Mouse (Mus musculus) spleen, postnatal 10 days (tissue): ENCODE results near the gene Vmn1r218.
"Not testable (repeated sequence)": the region's sequence is repeated elsewhere in the genome, so short reads cannot be mapped to it uniquely, and the experiment has no call there.

Source experiments
- DNase-seq, 2 experiments: peaks; one replicate each; pipeline ENCODE4 v3.0.0; 2021 to 2022; ENCODE audit warnings: low spot score in 2 of 2

Gene Vmn1r218

DNA sequence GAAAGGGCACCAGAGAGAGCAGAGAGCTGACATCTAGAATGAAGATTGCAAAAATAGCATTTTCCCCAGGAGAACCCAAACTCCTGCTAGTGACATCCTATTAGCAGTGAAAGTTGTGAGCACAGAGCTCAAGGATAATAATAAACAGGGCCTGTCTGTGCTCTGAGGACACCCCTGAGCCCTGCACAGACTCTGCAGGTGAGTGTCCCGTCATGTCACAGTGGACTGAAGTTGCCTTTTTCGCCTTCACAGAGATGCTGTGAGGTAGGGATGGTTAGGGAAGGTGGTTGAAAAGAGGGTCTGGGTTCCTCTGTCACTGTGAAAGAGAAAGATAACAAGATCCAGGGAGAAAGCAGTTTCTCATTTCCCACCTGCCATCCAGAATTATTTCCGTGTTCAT is at the start of gene Vmn1r218:
TSS of gene Vmn1r218 (plus strand) at position 57 of the 400 bp plus-strand sequence.
- DNase-seq: no peak

DNA sequence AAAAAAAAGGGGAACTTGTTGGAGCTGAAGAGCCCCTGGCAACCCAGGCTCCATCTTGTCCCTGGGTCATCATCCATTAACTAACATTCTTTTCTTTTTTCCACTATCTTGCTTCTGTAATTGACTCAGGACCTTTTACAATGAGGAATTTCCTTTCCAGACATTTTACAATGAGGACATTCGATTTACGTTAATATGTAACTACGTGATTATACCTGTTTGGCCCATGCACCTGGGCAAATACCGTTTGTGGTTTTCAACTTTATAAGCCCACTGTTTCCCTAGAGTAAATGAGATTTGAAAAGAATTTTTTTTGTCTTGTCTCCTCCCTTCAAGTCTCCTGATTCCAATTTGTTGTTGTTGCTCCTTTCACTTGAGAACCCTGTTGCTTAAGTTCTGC is 38.6 kb upstream of the Vmn1r218 start:
- no peak for DNase-seq

DNA sequence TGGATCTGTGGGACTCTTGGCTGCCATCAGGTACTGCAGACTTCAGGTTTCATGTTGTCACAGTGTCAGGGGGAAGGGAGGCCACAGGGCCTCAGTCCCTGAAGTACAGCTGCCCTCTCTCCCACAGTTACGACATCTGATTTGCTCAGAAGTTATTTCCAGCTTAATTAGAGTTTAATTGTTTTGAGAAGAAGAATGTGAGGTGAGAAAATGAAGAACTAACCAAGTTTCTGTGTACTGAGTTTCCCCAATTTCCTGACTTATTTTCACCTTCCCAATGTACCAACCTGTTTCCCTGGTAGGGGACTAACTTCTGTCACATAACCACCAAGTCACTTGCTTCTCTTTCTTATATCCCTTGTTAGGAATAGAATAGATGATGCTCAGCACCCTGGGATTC is 14.8 kb upstream of the Vmn1r218 start, which contains the start of gene Vmn1r217:
TSS of gene Vmn1r217 (minus strand) at position 101 of the 400 bp plus-strand sequence.
- not testable (repeated sequence) for DNase-seq

DNA sequence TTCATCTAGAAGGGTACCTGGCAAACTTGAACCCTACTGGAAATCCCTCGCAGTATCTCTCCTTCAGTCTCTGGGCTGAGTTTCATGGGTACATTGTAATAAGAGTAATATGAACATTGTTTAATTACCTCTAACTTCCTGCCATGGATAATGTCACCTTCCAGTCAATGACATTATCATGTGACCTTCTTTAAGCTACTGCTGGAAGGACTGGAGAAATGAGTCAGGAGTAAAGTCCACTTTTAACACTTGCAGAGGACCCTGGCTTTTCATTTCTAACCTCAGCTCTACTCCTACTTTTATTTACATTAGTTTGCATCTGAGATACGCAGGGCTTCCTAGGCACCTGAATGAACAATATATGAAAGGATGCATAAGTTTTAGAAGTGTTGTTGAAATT is 12.3 kb upstream of the Vmn1r218 start:
- no peak for DNase-seq

DNA sequence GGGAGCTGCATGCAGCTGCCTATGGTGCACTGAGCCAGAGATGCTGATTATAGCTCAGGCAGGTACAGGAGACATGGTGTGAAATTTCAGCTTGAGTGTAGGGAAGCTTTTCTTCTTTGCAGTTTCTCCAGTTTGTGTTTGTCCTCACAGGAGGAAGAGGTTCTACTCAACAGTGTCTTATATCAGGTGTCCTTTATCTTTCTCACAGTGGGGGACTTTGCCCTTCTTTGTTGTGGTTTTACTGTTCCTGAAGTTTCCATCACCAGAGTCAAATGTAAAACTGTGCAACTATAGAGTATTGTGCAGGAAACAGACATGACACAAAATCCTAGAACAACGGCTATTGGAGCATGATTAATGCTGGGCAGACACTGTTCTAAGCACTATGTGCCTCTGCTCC is 546 bp downstream of the Vmn1r218 start:
- no peak for DNase-seq

DNA sequence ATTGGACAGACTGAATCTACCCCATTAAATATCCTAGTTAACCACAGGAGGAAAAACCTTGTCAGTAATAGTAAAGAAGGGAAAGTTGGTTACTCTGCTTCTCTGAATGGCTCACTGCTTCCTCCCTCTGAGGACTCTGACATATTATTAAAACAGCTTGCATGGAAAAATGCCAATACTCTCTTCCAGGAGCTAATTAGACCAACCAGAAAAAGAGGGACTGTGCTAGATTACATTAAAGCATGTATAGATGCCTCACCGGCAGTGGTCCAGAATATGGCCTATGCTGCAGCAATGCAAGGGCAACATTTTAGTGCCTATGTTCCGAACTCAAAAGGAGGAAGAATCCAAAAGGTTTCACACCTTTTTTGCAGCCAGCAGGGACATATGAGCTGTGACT is 5.9 kb downstream of the Vmn1r218 start:
- DNase-seq: no peak

DNA sequence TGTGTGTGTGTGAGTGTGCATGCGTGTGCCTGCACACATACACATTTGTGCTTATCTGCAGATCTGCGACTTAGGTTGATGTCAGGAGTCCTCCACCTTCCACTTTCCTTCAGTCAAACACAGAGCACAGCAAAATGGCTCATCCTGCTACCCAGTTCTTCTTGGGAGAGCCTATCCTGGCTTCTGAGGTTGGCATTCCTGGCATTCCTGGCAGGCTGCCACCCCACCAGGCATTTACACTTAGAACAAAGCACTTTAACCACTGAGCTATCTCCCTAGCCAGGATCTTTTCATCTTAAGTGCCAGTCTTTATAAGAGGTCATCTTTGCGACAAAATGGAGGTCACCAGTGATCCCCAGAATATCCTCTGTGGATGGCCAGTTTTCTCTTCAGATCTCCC is 24.9 kb downstream of the Vmn1r218 start:
- DNase-seq: no peak

DNA sequence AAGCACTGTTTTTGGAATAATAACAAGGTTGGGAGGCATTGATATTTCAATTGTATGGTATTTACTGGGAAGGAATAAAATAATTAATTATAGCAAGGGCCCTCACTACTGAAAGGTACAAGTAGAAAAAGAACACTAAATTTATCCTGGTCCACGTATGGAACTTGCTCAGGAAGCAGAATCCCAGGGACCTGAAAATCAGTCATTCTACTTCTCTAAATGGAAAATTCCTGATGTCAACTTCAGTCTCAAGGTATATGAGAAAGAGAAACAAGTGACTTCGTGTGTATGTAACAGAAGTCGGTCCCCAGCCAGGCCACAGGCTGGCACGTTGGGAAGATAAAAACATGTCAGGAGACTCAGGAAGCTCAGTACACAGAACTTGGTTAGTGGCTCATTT is 26.1 kb downstream of the Vmn1r218 start, which contains the start of gene Vmn1r219:
TSS of gene Vmn1r219 (plus strand) at position 301 of the 400 bp plus-strand sequence.
- DNase-seq: no peak

DNA sequence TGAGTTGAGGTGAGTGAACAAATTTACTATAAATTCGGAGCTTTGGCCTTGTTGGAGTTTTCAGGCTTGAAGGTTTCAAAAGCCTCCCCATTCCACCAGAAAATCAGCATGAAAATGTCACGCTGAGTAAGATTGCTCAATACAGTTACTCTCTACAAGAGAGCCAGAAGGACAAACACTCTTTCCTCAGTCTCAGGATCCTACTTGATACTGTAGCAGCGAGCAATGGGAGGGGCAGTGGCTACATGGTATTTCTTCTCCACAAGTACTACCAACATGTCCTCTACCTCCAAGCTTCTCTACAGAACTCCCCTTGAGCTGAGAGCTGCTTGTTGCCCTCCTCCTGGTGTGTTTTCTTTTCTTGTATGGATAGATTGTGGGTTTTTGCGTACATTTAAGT is 33.5 kb downstream of the Vmn1r218 start:
- DNase-seq: not testable (repeated sequence)

DNA sequence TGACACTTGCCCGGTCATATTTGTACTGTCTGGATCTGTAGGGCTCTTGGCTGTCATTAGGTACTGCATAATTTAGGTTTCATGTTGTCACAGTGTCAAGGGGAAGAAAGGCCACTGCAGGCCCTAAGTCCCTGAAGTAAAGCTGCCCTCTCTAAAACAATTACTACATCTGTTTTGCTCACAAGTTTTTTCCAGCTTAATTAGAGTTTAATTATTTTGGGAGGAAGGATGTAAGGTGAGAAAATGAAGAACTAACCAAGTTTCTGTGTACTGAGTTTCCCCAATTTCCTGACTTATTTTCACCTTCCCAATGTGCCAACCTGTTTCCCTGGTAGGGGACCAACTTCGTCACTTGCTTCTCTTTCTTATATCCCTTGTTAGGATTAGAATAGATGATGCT is 54.9 kb downstream of the Vmn1r218 start, which contains the start of gene Vmn1r220:
TSS of gene Vmn1r220 (minus strand) at position 101 of the 400 bp plus-strand sequence.
- no peak for DNase-seq
